Mouse (Mus musculus) macrophage (primary cell): ENCODE measurements around the gene Gmnn. TPM values are rescaled to one million over a fixed set of nuclear protein-coding genes. Genes with fewer than 3 reads are reported as not detected.
A peak's percentile ranks its signal among the peaks of the same experiment; 100 is the strongest.
"Not testable (repeated sequence)": the region's sequence is repeated elsewhere in the genome, so short reads cannot be mapped to it uniquely, and the experiment has no call there.

ENCODE experiments used
- H3K27ac ChIP-seq: fragments of 350-480 bp; formaldehyde crosslinking; 2 replicates; pipeline ENCODE4 v1.9.0; 2021
- H3K36me3 ChIP-seq: fragments of 350-480 bp; formaldehyde crosslinking; 2 replicates; pipeline ENCODE4 v1.9.0; 2021; ENCODE audit errors: inconsistent target
- H3K4me3 ChIP-seq: fragments of 350-480 bp; formaldehyde crosslinking; 2 replicates; pipeline ENCODE4 v1.9.0; 2021; ENCODE audit errors: inconsistent target
- H3K79me2 ChIP-seq: fragments of 350-480 bp; formaldehyde crosslinking; 2 replicates; pipeline ENCODE4 v1.9.0; 2021; ENCODE audit errors: inconsistent target
- WGBS: methylation state at CpG from one replicate; pipeline ENCODE4 v1.1.7; 2026; ENCODE audit warnings: inconsistent platforms; ENCODE audit not compliant: missing documents; 5-methylcytosine and 5-hydroxymethylcytosine counted together
- polyA plus RNA-seq: library from polyadenylated mRNA; stranded (reverse); fragments of 250-400 nt; gene quantifications from 3 replicates; pipeline ENCODE4 v1.2.4, GENCODE M21; 2018; ENCODE audit warnings: inconsistent platforms

Gmnn gene
- polyA plus RNA-seq, 1 experiment from 2014 or later = 48.0 TPM

DNA sequence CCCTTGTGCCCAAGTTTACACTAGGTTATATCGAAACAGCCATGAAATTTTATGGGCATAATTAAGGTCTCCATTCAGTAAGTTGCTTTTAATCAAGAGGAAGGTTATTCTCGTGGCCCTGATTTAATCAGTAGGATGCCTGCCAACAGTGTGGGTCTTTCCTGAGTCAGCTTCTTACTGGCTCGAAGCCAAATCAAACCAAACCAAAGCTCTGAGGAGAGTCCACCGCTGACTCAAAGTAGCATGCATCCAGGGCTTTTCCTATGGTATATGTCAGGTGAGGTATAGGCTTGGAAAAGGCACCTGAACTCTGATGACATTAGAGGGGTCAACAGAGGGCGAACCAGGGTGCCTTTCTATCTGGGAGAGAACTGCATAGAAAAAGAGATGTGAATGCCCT is 20.2 kb upstream of the Gmnn start:
- Histone ChIP-seq H3K79me2 (0 out of 2 replicates have a peak, but pooled peaks cover 2% of the 10 kb centered on the region), H3K4me3 (no peak overlapping the region), H3K27ac (no peak overlapping the region), H3K36me3 (no peaks in the 10 kb centered on the region)
- WGBS = 47% methylated on average over 5 of the region's 5 CpGs

DNA sequence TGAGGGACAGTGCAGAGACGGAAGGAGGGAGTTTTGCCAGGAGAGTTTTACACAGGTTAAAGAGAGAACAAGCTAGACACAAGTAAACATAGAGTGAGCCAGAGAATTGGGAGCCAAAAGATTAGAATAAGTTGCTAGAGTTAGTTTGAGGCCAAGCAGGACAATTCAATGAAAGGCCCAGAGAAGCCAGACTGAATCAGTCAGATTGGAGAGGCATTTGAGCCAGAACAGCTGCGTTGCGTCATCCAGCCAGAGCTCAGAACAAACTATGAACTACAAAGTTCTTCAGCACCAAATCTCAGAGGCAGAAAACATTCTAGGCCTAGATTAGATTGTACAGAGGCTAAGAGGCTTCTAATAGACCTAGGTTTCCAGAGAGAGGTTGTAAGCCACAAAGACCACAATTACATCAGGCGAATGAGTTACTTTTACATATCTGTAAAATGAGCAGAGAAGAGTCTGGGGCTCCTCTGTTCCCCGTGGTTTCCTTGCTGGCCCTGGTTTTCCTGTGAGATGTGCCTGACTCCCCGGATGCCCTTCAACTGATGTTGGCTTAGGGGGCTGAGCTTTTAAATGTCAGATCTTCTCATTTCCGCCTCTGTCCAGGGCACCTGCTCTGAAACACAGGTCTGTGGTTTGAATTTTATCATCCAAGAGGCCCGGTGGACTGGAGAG is 17.1 kb upstream of the Gmnn start:
- Histone ChIP-seq H3K36me3 (no peaks in the 10 kb centered on the region), H3K4me3 (no peak overlapping the region), H3K79me2 (no peaks in the 10 kb centered on the region), H3K27ac (peak overlapping the region; percentile 65)
- WGBS = 59% methylated on average over 8 of the region's 8 CpGs

DNA sequence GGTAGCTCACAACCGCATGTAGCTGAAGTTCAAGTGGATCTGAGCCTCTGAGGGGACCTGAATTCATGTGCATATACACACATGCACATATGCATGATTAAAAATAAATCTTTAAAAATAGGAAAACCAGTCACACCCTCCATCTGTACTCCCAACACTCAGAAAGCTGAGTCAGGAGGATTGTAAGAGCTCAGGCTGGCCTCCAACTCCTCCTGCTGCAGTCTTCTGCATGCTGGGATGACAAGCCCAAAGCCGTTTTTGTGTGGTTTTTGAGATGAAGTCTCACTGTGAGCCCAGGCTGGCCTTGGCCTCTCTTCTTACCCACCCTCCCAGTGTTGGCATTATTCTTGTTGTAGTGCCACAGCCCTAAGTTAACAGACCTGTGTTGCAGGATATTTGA is 16.3 kb upstream of the Gmnn start:
- peak overlapping the region; percentile 65 for H3K27ac ChIP-seq
- H3K36me3 ChIP-seq = no peaks in the 10 kb centered on the region
- WGBS = 76% methylated on average over 2 of the region's 2 CpGs
- no peaks in the 10 kb centered on the region for H3K79me2 ChIP-seq
- H3K4me3 ChIP-seq = no peak overlapping the region

- Histone ChIP-seq H3K36me3 (no peaks in the 10 kb centered on the region), H3K79me2 (no peaks in the 10 kb centered on the region), H3K27ac (peak overlapping the region; percentile 65), H3K4me3 (no peak overlapping the region)
- WGBS = 39% methylated on average over 7 of the region's 7 CpGs
Observed at GRCm38 (mm10) chr13:24776146-24776844, 14.6 kb upstream of the Gmnn start.

- whole genome bisulfite sequencing = 92% methylated on average over 6 of the region's 10 CpGs
- H3K36me3 ChIP-seq, H3K4me3 ChIP-seq, H3K79me2 ChIP-seq, H3K27ac ChIP-seq: not testable (repeated sequence)
Observed at GRCm38 (mm10) chr13:24771482-24771881, 9.8 kb upstream of the Gmnn start.

DNA sequence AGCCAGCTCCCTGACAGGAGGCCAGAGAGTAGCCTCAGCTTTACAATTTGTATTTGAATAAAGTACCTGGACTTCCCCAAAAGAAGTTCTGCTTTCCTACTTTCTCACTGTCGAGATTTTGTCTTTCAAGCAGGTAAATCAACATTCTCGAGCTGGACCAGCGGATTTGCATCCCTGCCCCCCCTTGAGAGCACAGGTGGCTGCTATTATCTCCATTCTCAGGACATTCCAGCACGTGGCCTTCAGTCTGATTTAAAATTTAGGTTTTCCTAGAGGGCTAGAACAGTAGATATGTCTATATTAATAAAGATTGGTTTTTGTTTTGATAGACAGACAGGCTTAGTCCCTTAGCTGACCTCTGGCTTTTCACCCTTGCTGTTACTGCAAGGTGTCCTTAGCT is 6.1 kb upstream of the Gmnn start:
- not testable (repeated sequence) for H3K4me3 ChIP-seq, H3K79me2 ChIP-seq
- 70% methylated on average over 4 of the region's 4 CpGs for WGBS

DNA sequence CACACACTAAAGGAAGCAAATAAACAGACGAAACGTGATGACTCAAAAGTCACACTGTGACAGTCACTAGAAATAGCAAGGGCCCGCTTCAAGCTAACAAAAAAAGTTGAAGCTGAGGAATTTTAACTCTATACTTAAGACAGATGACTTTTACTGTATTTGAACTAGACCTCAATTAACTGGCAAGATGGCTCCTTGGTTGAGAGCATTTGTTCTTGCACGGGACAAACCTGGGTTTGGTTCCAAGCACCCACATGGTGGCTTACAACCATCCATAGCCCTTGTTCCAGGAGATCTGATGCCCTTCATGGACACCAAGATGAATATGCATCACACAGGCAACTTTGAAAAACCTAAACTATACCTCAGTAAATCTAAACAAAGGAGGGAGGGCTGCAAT is 531 bp upstream of the Gmnn start:
- Histone ChIP-seq H3K4me3 (peak overlapping the region; percentile 74), H3K27ac (peak overlapping the region; percentile 24; the same call in 1 of the 2 replicates), H3K36me3 (peaks cover 2% of the 10 kb centered on the region; the same call in 1 of the 2 replicates), H3K79me2 (peaks cover 40% of the 10 kb centered on the region)
- 14% methylated on average over 4 of the region's 4 CpGs for WGBS

More for the DNA sequence above, 6.1 kb upstream of the Gmnn start:
- H3K36me3 ChIP-seq, H3K27ac ChIP-seq: not testable (repeated sequence)

DNA sequence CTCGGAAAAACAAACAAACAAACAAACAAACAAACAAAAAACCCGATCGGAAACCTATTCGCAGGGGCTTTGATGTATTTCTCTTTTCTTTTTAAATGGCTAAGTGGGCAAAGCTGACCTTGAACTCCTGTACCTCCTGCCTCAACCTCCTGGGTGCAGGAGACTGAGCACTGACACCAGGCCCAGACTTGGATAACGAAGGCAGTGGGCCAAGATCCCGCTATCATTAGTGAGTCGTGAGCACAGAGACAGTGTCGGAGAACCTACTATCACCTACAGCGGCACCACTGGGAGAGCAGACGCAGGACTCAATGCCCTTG is 680 bp downstream of the Gmnn start:
- peaks cover 14% of the 10 kb centered on the region; the same call in 1 of the 2 replicates for H3K36me3 ChIP-seq
- peaks cover 46% of the 10 kb centered on the region for H3K79me2 ChIP-seq
- peak overlapping the region; percentile 74 for H3K4me3 ChIP-seq
- peak overlapping the region; percentile 47 for H3K27ac ChIP-seq
- 4% methylated on average over 10 of the region's 10 CpGs for WGBS

- Histone ChIP-seq H3K79me2 (peaks cover 46% of the 10 kb centered on the region), H3K36me3 (peaks cover 15% of the 10 kb centered on the region; the same call in 1 of the 2 replicates), H3K4me3 (peak overlapping the region; percentile 74), H3K27ac (peak overlapping the region; percentile 47)
- WGBS = 85% methylated on average over 5 of the region's 5 CpGs
Observed at GRCm38 (mm10) chr13:24760351-24760870, 1.3 kb downstream of the Gmnn start.

GRCm38 (mm10) chr13:24759451-24759850 is 2.3 kb downstream of the Gmnn start:
- Histone ChIP-seq H3K36me3 (peaks cover 18% of the 10 kb centered on the region), H3K4me3 (no peak overlapping the region), H3K27ac (no peak overlapping the region), H3K79me2 (peaks cover 46% of the 10 kb centered on the region)
- 95% methylated on average over 10 of the region's 10 CpGs for WGBS

- peaks cover 30% of the 10 kb centered on the region for H3K36me3 ChIP-seq
- H3K4me3 ChIP-seq = no peak overlapping the region
Observed at GRCm38 (mm10) chr13:24757820-24758564, 3.7 kb downstream of the Gmnn start.

GRCm38 (mm10) chr13:24756756-24757155 is 5.0 kb downstream of the Gmnn start:
- Histone ChIP-seq H3K79me2 (peaks cover 46% of the 10 kb centered on the region), H3K4me3 (no peak overlapping the region), H3K36me3 (peaks cover 39% of the 10 kb centered on the region), H3K27ac (no peak overlapping the region)
- 97% methylated on average over 3 of the region's 3 CpGs for WGBS

More at GRCm38 (mm10) chr13:24757820-24758564, 3.7 kb downstream of the Gmnn start:
- 89% methylated on average over 11 of the region's 12 CpGs for WGBS
- Histone ChIP-seq H3K27ac (no peak overlapping the region), H3K79me2 (peaks cover 46% of the 10 kb centered on the region)

DNA sequence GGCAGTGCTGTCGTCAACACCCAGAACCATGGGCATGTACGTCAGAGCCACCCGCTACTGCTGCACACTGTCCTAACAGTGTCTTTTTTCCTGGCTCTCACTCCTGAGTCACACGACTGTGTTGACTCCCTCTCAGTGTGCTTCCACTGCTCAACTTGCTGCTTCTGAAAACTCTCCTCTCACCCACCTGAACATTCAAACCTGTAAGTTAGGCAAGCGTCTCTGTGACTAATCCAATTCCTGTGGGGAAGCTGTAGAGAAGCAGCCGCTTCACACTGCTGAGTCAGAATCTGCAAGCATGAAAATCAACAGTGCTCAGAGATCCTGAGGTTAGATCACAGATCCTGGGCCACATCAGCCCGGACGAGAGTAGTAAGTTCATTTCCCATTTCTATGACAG is 10.3 kb downstream of the Gmnn start:
- 93% methylated on average over 8 of the region's 8 CpGs for WGBS
- Histone ChIP-seq H3K27ac (no peak overlapping the region), H3K4me3 (no peak overlapping the region), H3K79me2 (no peaks in the 10 kb centered on the region; the same call in 1 of the 2 replicates), H3K36me3 (peaks cover 45% of the 10 kb centered on the region)

DNA sequence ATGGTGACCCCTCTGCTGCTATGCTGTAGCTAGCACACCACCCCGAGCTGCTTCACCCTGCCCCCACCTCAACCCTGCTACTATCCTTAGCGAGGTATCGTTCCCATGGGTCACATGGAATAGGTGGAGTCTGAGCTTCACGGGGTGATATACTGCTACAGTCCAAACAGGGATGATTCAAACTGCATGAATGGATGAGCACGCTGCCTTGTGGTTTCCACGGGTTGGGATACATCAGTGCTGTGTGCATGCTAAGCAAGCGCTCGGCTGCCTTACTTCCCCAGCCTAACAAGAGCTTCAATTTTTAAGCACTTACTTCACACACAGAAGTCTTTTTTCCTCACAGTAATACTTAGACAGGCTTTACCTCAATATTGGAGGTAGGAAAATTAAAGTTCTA is 10.9 kb downstream of the Gmnn start:
- H3K27ac ChIP-seq = no peak overlapping the region
- peaks cover 40% of the 10 kb centered on the region for H3K36me3 ChIP-seq
- 87% methylated on average over 8 of the region's 8 CpGs for WGBS
- no peak overlapping the region for H3K4me3 ChIP-seq
- H3K79me2 ChIP-seq = no peaks in the 10 kb centered on the region; the same call in 1 of the 2 replicates
